Mouse (Mus musculus) heart, adult 8-10 months (tissue): ENCODE measurements at regions not wholly inside any gene's neighbourhood (a gene's known extent, or its start where the extent isn't known, plus 50 kb on each side); places are given as distances from the start of the nearest gene placed in this dataset.

Experiments
- DNase-seq: peaks from one replicate; pipeline ENCODE4 v3.0.0; 2022; ENCODE audit warnings: low spot score

DNA sequence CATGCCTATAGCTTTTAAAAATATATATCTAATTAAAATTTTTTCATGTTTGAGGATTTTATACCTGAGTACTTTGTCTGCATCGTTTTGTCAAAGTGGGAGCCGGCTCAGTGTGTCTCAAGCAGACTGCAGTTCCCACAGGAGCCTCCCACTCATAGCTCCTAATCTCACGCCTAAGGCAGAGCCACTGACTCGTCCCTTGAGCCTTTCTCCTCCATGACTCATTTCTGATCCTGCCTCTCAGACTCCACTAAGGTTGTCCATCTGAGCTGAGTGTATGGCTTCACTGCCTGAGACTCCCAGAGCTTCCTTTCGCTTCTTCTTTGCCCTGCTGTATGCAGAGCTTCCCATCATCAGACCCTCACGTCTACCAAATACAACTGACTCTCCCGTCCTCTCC lies 98.8 kb downstream of the Efnb2 start:
- DNase-seq, result no peak

DNA sequence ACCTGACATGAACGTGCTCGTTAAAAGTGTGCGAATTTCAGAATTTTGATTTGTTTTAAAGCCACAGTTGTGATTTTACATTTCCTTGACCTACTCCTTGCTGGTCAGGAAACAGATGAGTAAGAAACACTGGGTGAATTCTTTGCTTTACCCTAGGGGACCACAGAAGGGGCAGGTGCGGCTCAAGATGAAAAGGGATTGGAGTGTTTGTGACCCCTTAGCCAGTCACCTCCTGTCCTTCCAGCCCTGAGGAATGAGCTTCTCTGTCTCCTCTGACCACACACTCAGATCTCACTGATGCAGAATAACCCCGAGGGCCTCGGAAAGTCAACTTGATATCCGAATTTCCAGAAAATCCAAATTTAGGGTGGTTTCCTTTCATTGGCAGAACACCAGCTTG lies 103.0 kb downstream of the Efnb2 start:
- no peak for DNase-seq

- no peak for DNase-seq
These were observed 104.9 kb downstream of the Efnb2 start for GRCm38 (mm10) chr8:8556152-8556551.

GRCm38 (mm10) chr8:8554691-8555090 lies 106.4 kb downstream of the Efnb2 start:
- DNase-seq, result no peak

- no peak for DNase-seq
These were observed 108.3 kb downstream of the Efnb2 start for GRCm38 (mm10) chr8:8552779-8553178.

DNA sequence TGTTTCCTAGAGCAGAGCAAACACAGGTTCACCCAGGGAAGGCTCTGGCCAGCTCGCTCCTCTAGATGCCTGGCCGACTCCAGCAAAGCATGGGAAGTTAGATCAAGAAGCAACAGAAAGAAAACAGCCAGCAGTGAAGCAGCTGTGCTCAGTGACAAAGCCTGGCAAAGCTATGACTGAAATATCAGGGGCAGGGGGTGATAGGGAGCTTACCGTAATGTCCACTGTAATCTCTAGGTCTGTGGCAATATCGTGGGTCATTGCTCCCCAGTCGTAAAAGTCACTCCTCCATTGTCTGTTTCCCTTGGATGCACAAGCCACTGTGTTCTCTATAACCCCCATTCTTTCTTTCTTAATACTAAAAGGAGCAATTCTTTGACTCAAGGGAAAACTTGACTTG lies 124.4 kb downstream of the Efnb2 start:
- no peak for DNase-seq

GRCm38 (mm10) chr8:8534787-8535186 lies 126.3 kb downstream of the Efnb2 start:
- no peak for DNase-seq

- no peak for DNase-seq
These were observed 128.1 kb downstream of the Efnb2 start for GRCm38 (mm10) chr8:8532907-8533306.

DNA sequence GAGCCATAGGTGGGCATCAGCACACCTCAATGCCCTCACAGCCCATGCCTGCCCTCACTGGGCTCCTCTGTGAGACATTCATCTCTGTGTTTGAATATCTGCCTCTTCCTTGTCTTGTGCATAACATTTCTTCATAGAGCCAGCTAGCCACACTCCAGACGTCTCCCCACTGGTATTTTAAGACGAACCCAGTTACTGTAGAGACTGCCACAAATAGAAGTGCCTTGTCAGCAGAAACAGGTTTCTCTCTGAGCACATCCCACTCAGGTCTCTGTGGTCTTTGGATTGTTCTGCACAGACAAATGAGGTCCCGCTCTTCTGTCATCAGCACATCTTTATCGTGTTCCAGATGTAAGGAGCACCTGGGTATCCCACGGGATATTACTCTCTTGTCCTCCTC lies 130.5 kb downstream of the Efnb2 start:
- DNase-seq, result no peak

DNA sequence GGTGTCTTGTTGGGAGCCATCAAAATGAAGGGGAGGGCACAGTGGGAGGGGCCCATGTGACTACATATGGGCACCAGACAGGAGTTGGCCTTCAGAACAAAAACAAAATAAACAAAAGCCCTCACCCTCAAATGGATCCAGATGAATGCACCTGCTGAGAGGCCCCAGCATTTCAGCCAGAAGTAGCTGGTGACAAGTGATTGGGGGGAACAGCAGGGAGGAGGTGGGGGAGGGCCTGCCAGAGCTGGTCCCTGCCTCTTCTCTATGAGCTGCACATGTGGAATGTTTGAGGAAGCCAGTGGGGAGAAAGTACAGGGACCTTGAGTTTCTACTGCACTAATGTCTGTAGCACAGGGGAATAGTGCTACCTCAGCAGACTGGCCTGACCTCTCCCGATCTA lies 139.5 kb downstream of the Efnb2 start:
- DNase-seq, result no peak

GRCm38 (mm10) chr8:8519772-8520191 lies 141.3 kb downstream of the Efnb2 start:
- DNase-seq, result no peak

DNA sequence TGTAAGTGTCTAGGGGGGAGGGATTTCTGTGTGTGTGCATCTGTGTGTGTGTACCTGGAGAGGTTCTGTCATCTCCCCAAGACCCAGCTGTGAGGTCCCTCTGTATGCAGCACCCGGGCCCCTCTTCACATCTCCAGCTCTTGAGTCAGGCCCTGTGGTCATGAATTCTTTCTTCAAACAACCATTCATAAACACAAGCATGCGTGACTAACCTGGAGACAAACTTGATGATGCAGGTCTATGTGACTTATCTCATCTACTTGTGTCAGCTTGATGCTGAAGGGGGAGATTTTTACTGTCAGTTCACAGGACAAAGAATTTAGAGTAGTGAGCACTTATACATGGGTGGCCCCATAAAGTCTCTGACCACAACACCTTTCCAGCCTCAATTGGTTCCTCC lies 143.4 kb downstream of the Efnb2 start:
- DNase-seq, result no peak

- no peak for DNase-seq
These were observed 144.8 kb downstream of the Efnb2 start for GRCm38 (mm10) chr8:8516272-8516671.

DNA sequence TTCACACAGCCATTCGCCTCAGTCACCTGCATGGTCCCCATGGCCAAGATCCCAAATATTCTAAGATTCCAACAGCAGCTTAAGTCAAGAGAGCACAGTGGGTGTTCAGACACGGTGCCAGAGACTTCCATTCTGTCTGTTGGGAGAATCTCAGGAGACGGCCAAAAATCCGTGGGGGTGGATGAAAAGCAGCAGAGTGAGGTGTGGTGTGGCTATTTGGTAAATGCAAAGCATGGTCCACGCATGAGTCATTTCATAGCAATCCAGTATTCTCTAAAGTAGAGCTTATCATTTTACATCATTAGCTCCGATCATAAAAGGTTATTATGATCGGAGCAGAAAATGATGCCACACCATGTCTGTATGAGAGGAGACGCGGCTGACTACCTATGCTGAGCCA lies 161.1 kb downstream of the Efnb2 start:
- no peak for DNase-seq

DNA sequence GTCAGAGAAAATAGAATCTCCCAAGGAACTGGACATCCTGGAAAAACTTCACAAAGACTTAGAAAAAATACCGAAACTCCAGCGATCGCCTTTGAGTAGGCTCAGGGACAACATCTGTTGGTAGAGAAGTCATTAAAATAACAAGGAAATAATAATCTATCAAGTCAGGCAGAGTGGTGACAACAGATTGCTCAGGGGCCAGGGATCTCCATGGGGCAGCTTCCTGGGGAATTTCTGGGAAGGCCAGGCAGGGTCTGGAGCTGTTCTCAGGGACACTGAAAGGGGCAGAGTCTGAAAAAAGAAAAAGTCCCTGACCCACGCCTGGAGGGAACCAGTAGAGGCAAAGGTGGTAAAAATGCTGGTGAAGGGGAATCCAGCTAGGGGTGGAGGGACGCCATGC lies 162.3 kb downstream of the Efnb2 start:
- no peak for DNase-seq

DNA sequence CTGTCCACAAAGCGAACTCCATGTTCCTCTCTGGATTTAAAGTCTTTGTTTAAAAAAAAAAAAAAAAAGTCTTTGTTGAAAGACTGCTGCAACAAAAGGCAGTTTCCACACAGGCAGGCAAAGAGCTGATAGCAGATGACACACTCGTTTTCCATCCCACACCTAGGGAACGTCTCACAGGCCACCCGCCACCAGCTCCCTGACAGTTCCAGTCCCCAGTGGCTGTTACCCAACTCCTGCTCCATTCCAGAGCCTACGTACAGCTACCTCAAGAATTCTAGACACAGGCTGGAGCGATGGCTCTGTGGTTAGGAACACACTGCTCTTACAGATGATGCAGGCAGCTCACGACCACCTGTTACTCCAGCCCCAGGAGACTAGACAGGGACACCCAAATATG lies 165.6 kb downstream of the Efnb2 start:
- no peak for DNase-seq

- DNase-seq, result no peak
These were observed 166.8 kb downstream of the Efnb2 start for GRCm38 (mm10) chr8:8494281-8494680.

GRCm38 (mm10) chr8:8491908-8492307 lies 169.1 kb downstream of the Efnb2 start:
- no peak for DNase-seq

GRCm38 (mm10) chr8:8489784-8490183 lies 171.3 kb downstream of the Efnb2 start:
- DNase-seq, result no peak

- peak; percentile 34 for DNase-seq
These were observed 172.1 kb downstream of the Efnb2 start for GRCm38 (mm10) chr8:8488695-8489571.

DNA sequence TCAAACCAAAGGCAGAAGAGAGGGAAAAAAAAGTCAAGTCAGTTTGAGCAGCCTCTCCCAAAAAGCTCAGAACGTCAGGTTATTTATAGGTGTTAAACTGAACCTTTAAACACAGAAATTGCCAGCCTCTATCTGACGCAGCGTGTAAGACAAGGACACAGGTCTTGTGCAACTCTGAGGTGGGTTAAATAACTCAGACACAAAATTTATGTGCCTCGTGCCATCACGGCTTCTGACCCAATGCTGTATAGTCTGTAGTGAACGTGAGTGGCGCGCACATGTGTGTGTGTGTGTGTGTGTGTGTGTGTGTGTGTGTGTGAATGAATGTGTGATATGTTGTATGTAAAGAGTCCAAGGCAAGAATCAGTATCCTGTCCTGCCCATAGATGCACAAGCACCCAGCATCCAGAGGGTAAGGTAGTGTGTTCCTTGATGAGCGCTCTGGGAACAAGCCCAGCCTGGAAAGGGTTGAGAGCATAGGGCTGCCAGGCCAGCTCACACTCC lies 172.8 kb downstream of the Efnb2 start:
- DNase-seq, result no peak

GRCm38 (mm10) chr8:8487706-8488105 lies 173.3 kb downstream of the Efnb2 start:
- no peak for DNase-seq

DNA sequence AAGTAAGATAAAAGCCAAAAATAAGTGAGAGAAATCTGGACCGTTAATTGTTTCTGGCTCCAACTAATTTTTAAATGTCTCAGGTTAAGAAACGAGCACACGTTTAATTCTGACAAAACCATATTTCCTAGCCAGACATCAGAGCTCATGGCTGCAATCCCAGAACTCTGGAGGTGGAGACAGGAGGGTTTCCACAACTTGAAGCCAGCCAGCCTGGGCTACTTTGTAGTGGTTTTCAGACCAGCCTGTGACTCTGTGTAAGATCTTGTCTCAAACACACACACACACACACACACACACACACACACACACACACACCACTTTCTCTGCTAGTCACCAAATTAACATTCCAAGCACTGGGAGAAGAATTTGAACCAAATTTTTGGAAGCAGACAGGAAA lies 174.2 kb downstream of the Efnb2 start:
- DNase-seq, result no peak

GRCm38 (mm10) chr8:8485252-8485651 lies 175.8 kb downstream of the Efnb2 start:
- DNase-seq, result no peak
